Mouse (Mus musculus) kidney, adult 11 months (tissue): ENCODE measurements around the gene Zfp69.

Experiments
- DNase-seq: peaks from one replicate; pipeline ENCODE4 v3.0.0; 2022

Zfp69 gene

GRCm38 (mm10) chr4:120885208-120886120 lies 66.0 kb downstream of the Zfp69 start:
- no peak for DNase-seq

GRCm38 (mm10) chr4:120882002-120882625 lies 69.4 kb downstream of the Zfp69 start:
- no peak for DNase-seq

DNA sequence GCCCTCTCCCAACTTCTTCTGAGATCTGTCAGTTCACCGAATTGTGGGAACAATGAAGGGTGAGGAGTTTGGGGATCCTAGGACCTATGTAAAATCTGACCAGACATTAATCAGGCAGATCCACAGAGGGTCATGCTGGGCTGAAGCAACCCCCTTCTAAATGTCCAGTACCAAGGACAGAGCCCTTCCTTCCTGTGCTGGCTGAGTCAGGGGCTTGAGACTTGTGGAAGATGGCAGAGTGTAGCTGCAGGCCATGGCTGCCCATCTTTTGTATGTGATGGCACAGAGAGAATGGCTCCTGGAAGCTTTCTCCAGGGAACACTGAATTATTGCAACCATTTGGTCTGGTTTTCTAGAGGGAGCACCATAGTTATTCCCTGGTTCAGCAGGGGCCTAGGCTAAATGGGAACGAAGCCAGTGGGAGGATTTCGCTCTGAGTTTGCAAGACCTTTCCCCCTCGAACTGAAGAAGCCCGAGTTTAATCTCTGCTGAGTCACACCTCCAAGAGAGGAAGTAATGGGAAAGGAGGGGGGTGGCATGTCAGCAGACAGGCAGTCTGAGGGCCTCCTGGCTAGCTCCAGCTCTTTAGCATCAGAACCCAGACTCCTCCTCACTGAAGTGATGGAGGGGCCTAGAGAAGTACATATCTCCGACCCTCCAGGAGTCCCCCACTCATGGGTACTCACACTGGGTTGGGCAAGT lies 70.6 kb downstream of the Zfp69 start:
- DNase-seq: no peak
